ENCODE assay signal across 15 mouse cellular contexts in genomic region chr4:109984496-109985423, GRCm38 (mm10). TPM values are rescaled to one million over a fixed set of nuclear protein-coding genes. Genes with fewer than 3 reads are reported as not detected.
DNase-seq lines count a peak whose midpoint lies in the region; ATAC-seq and TF ChIP-seq lines count a peak whose summit lies in the region.
"Had no signal": no experiment of that assay in that cellular context is flagged by ENCODE, and none has a peak within 500 bp of the region (broad histone marks: within the 10 kb centered on the region; RNA-seq: fewer than 3 reads in every experiment).

No protein-coding gene starts in this region.

- no peak for TF ChIP-seq EP300 in heart, postnatal 0 days (IDR thresholded peaks at IDR 0.05; ENCODE audit: low read depth)
- no peak for TF ChIP-seq EP300 in stomach, postnatal 0 days (optimal IDR thresholded peaks at IDR 0.05)

- H3K4me2 ChIP-seq in heart, postnatal 0 days (ENCODE audit: low read depth, low read length): no peak overlapping the region
- no peak overlapping the region for H3K4me2 ChIP-seq in neural tube, embryonic 15.5 days
- no peak overlapping the region for H3K4me2 ChIP-seq in stomach, postnatal 0 days (replicated peaks; ENCODE audit: low read depth)

- 4% methylated on average over 38 of the region's 38 CpGs for WGBS in heart, postnatal 0 days
- WGBS in neural tube, embryonic 15.5 days: 1% methylated on average over 38 of the region's 38 CpGs
- 5% methylated on average over 38 of the region's 38 CpGs for WGBS in stomach, postnatal 0 days

- no peak for DNase-seq in heart, postnatal 0 days (ENCODE audit: low spot score)
- DNase-seq in heart, adult 18-20 months: no peak
- peak; percentile 57 for DNase-seq in neural tube, embryonic 10.5 days (ENCODE audit: extremely low spot score, low spot score)
- DNase-seq in forelimb bud, embryonic 11.5 days (ENCODE audit: low read depth, low spot score): peak; percentile 25
- DNase-seq in stomach, postnatal 0 days (ENCODE audit: low spot score): no peak
- DNase-seq in gastrocnemius, postnatal 36 days: no peak
- no peak for DNase-seq in spleen, postnatal 14 days (ENCODE audit: low spot score in 2 of 2)
- DNase-seq: adrenal gland, postnatal 25 days; heart, postnatal 10 days; kidney, postnatal 25 days; liver, embryonic 13.5 days; lung, postnatal 14 days had no signal

- no peak for TF ChIP-seq CTCF in heart, postnatal 0 days (IDR thresholded peaks at IDR 0.05; ENCODE audit: low read depth)
- no peak for TF ChIP-seq CTCF in stomach, postnatal 0 days (IDR thresholded peaks at IDR 0.05; ENCODE audit: low read depth)

- intact Hi-C loops in gastrocnemius, postnatal 36 days (cut with DNase I): no loop called here

- H3K4me3 ChIP-seq in heart, postnatal 0 days (ENCODE audit: low read depth, low read length): peak overlapping the region; percentile 7; the same call in 1 of the 2 replicates
- H3K4me3 ChIP-seq in neural tube, embryonic 15.5 days (replicated peaks): no peak overlapping the region
- no peak overlapping the region for H3K4me3 ChIP-seq in stomach, postnatal 0 days (ENCODE audit: low read depth, low read length)
- H3K4me3 ChIP-seq: liver, embryonic 13.5 days had no signal

- no peaks in the 10 kb centered on the region for H3K36me3 ChIP-seq in heart, postnatal 0 days (replicated peaks; ENCODE audit: control insufficient read depth, insufficient read depth, low read length)
- no peaks in the 10 kb centered on the region for H3K36me3 ChIP-seq in neural tube, embryonic 15.5 days
- H3K36me3 ChIP-seq in stomach, postnatal 0 days (ENCODE audit: control insufficient read depth, insufficient read depth, low read length): no peaks in the 10 kb centered on the region
- H3K36me3 ChIP-seq: liver, embryonic 13.5 days had no signal

- no peak overlapping the region for H3K27ac ChIP-seq in heart, postnatal 0 days (ENCODE audit: low read depth)
- H3K27ac ChIP-seq in neural tube, embryonic 15.5 days (replicated peaks): no peak overlapping the region
- no peak overlapping the region for H3K27ac ChIP-seq in stomach, postnatal 0 days (replicated peaks)
- H3K27ac ChIP-seq: liver, embryonic 13.5 days had no signal

- ATAC-seq in heart, postnatal 0 days (ENCODE audit: insufficient read depth, low read depth): no peak
- ATAC-seq in neural tube, embryonic 15.5 days (ENCODE audit: low FRiP score): no peak
- no peak for ATAC-seq in stomach, postnatal 0 days (ENCODE audit: low FRiP score, low TSS enrichment)
- ATAC-seq: inflammation-experienced regulatory T-cells, adult 6 months had no signal

- 0 out of 2 replicates have a peak, but pooled peaks cover 7% of the 10 kb centered on the region for H3K4me1 ChIP-seq in heart, postnatal 0 days (ENCODE audit: control insufficient read depth, insufficient read depth)
- H3K4me1 ChIP-seq in neural tube, embryonic 15.5 days: peaks cover 26% of the 10 kb centered on the region
- H3K4me1 ChIP-seq in stomach, postnatal 0 days (replicated peaks; ENCODE audit: control insufficient read depth, insufficient read depth): no peaks in the 10 kb centered on the region; the same call in 1 of the 2 replicates

- peaks cover 97% of the 10 kb centered on the region for H3K27me3 ChIP-seq in heart, postnatal 0 days (ENCODE audit: control insufficient read depth, insufficient read depth, low read length)
- H3K27me3 ChIP-seq in neural tube, embryonic 15.5 days (replicated peaks): peaks cover 94% of the 10 kb centered on the region
- H3K27me3 ChIP-seq in stomach, postnatal 0 days (ENCODE audit: control insufficient read depth, insufficient read depth, low read length): peaks cover 27% of the 10 kb centered on the region

- no peaks in the 10 kb centered on the region; the same call in 1 of the 2 replicates for H3K9me3 ChIP-seq in heart, postnatal 0 days (replicated peaks; ENCODE audit: control insufficient read depth, low read length)
- no peaks in the 10 kb centered on the region for H3K9me3 ChIP-seq in neural tube, embryonic 15.5 days (replicated peaks)
- no peaks in the 10 kb centered on the region for H3K9me3 ChIP-seq in stomach, postnatal 0 days (ENCODE audit: control insufficient read depth, low read length)
- H3K9me3 ChIP-seq: liver, embryonic 13.5 days had no signal

- H3K9ac ChIP-seq in heart, postnatal 0 days (replicated peaks; ENCODE audit: low read depth, low read length): no peak overlapping the region
- H3K9ac ChIP-seq in neural tube, embryonic 15.5 days (replicated peaks): no peak overlapping the region
- H3K9ac ChIP-seq in stomach, postnatal 0 days (ENCODE audit: low read length): no peak overlapping the region
- H3K9ac ChIP-seq: liver, embryonic 13.5 days had no signal

RNA-seq across cellular contexts. Expression of gene Dmrta2, which starts 6.9 kb away (rescaled TPM):
- total RNA-seq in heart, postnatal 0 days (2014; rRNA removed; ENCODE audit: low replicate concordance): 0.81 TPM in 1 of 2 replicates, not detected in the other
- polyA plus RNA-seq in heart, postnatal 0 days (2015; fragmentation: Nextera tagmentation; extraction: Ambion mirVana): 0.04 TPM in 1 of 2 replicates, not detected in the other
- total RNA-seq in heart, adult 18-20 months (2021): under 1 TPM in 1 of 2 experiments, not detected in 1; 0.15 TPM
- 0.08 TPM in 1 of 2 replicates, not detected in the other for polyA plus RNA-seq in neural tube, embryonic 15.5 days (2015; fragmentation: Nextera tagmentation; extraction: Ambion mirVana)
- polyA plus RNA-seq in stomach, postnatal 0 days (2015; fragmentation: Nextera tagmentation; extraction: Ambion mirVana): 0.05 TPM in 1 of 2 replicates, not detected in the other
- total RNA-seq in gastrocnemius, postnatal 36 days (2021): not detected
- polyA plus RNA-seq: inflammation-experienced regulatory T-cells, adult 6 months; liver, embryonic 13.5 days; thymus, postnatal 0 days had no signal

Comparison
In these comparisons a context has a peak if more than half of its experiments do, and no peak if none do; other contexts are left out.
1. DNase-seq: peak in neural tube, embryonic 10.5 days (single experiment) and forelimb bud, embryonic 11.5 days (single experiment); none in heart, postnatal 0 days (single experiment), heart, adult 18-20 months (0 of 2), stomach, postnatal 0 days (single experiment), gastrocnemius, postnatal 36 days (0 of 2) and spleen, postnatal 14 days (0 of 2).